Mouse (Mus musculus) heart, postnatal 36 days (tissue): ENCODE measurements around the gene Flvcr1. TPM values are rescaled to one million over a fixed set of nuclear protein-coding genes. Genes with fewer than 3 reads are reported as not detected.
"Not testable (repeated sequence)": the region's sequence is repeated elsewhere in the genome, so short reads cannot be mapped to it uniquely, and the experiment has no call there.

Experiments
- DNase-seq, 2 experiments: peaks; one replicate each; pipeline ENCODE4 v3.0.0; 2021 to 2022
- intact Hi-C: fragments of 180-260 bp; cut with DNase I; formaldehyde crosslinking; loops from one replicate; pipeline ENCODE4 v1.15.1; 2025
- total RNA-seq, 2 experiments: library from RNA; stranded (reverse); gene quantifications; 2 replicates each; pipeline ENCODE4 v1.2.3; 2021

Gene Flvcr1
- total RNA-seq, 2 experiments from 2014 or later: 5.0 to 5.4 TPM

DNA sequence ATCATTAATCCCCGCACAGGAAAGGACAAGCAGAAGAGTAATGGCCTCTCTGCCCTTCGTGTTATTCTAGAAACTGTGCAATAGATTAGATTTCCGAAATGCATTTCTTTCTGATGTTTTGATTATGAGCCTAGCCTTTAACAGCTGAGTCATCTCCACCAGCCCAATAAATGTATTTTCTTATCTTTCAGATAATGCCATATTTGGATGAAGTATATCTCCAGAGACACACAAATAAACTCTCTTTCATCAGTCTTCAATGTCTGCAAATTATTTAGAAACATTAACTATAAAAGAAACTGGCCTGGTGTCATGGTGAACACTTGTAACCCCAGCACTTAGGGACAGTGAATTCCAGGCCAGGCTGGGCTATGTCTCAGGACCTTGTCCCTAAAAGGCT is 16.7 kb upstream of the Flvcr1 start:
- DNase-seq: no peak
- intact Hi-C loops: no loop called here

DNA sequence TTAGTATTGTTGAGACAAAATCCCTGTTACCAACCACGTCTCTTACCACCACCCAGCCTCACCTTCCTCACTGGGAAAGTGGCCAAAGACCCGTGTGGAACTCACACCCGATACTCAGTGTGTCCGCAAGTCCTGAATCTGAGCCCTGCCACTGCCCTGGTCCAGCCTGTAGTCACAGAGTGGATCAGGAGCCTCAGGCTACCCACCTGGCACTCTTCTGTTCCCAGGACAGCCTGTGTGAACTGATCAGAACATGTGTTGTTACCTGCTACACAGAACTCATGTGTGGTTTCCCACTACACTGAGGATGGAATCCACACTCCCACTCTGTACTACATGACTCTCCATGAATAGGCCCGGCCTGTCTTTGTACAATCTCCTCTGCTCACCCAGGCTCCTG is 16.1 kb upstream of the Flvcr1 start:
- DNase-seq: no peak
- intact Hi-C loops: no loop called here

DNA sequence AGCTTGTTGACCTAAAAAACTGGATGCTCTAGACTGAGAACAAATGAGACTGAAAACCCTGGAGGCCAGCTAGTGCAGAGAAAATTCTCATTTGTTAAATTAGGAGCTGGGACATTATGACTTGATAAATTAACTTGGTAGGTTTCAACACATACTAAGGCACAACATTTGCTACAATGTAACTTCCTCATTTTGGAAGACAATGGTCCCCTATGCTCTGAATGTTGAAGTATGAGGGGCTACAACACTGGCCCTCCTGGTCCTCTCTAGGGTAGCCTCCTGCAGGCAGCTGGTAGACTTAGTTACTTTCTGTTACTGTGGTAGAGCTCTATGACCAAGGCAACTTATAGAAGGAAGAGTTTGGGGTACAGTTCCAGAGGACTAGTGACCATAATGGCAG is 15.4 kb upstream of the Flvcr1 start:
- DNase-seq: no peak
- intact Hi-C loops: no loop called here

DNA sequence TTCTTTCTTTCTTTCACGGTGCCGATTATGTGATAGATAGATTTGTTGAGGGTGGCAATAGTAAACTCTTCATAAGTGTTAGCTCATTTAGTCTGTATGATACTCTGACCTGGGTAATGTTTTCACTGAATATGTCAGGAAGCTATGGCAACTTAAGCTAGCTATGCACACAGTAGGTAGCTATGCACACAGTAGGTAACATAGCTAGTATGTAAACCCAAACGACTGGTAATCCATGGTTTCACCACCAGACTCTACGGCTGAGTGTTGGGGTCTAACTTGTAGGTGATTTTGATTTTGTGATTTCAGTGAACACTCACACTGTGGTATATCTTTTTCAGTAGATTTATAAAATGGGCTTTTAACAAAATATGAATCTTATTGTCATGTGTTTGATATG is 12.0 kb upstream of the Flvcr1 start:
- intact Hi-C loops: no loop called here
- no peak for DNase-seq

DNA sequence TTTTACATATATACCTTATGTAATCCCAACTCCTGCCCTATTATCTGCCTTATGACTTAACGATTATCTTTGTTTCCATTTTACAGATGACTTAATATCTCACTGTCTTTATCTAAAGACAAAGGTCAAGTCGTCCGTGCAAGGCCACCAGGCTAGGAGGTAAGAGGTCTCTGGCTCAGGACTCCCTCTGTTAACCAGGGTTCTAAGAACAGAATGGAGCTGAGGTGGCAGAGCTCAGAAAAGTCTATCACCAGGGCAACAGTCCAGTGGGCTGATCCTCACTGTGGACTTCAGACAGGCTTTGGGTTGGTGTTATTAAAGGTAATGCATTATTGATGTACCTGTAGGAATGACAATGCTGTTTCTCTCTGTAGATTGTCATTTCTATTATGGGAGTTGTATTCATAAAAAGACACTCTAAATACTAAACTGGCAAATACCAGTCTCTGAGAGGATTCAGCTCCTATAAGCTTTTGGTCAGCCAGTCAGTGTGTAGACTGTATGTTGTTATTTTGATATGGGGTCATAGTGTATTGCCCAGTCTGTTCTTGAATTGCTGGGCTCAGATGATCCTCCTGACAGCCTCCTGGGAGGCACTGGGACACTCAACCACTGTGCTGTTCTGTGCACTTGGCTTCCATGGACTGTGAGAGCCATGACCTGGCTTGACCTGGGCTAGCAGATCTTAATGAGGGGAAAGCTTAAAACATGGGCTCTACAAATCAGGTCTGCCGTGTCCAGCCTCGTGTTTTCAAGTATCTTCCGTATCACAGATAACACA is 10.8 kb upstream of the Flvcr1 start, which contains the start of gene Spata45:
Gene Spata45 (plus strand): TSS at position 86 of the 781 bp plus-strand sequence.
- intact Hi-C loops: no loop called here
- no peak for DNase-seq

DNA sequence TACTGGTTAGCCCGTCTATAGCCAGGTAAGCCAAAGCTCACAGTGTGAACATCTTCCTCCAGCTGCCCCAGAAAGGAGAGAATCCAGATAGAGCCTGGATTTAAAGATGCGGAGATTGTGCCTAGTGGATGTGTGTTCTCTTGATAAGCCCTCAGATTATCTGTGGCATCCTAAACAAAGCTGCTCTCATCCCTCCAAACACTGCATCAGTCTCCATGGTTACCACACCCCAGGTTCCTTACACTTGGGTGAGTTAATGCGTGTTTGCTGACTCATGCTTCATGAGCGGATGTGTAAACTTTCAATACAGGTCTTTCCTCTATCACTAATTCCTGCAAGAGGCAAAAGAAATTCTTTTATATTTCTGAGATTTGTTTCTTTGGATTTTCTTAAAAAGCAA is 9.7 kb upstream of the Flvcr1 start:
- no peak for DNase-seq
- intact Hi-C loops: no loop called here

DNA sequence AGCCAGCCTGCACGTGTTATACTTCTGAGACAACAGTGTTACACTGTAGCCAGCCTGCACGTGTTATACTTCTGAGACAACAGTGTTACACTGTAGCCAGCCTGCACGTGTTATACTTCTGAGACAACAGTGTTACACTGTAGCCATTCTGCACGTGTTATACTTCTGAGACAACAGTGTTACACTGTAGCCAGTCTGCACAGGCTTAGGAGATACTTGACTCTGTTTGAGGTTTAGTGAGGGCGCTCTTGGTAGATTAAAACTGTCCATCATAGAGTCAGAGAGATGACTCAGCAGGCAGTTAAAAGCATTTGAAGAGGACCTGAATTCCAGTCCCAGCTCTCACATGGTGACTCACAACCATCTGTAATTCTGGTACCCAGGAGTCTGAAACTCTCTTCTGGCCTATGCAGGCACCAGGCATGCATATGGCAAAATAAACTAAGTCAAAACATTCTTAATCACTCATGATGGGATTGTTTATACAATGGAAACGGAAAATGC is 5.0 kb upstream of the Flvcr1 start:
- DNase-seq, intact Hi-C loops: not testable (repeated sequence)

DNA sequence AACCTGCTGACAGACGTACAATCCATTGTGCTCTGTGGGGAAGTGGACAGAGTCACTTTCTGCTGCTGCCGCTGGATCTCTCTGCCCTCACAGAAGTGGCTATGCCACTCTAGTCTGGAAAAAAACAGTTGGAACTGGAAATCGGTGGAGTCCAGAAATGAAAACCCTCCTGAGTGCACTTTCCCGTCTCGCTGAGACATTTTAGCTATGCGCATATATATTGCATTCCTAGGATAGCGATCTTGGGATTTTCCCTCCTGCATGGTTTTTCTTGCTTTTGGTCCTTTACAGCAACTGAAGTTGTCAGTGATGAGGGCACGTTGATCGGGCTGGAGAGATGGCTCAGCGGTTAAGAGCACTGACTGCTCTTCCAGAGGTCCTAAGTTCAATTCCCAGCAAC is 4.2 kb upstream of the Flvcr1 start:
- DNase-seq: no peak
- intact Hi-C loops: no loop called here

DNA sequence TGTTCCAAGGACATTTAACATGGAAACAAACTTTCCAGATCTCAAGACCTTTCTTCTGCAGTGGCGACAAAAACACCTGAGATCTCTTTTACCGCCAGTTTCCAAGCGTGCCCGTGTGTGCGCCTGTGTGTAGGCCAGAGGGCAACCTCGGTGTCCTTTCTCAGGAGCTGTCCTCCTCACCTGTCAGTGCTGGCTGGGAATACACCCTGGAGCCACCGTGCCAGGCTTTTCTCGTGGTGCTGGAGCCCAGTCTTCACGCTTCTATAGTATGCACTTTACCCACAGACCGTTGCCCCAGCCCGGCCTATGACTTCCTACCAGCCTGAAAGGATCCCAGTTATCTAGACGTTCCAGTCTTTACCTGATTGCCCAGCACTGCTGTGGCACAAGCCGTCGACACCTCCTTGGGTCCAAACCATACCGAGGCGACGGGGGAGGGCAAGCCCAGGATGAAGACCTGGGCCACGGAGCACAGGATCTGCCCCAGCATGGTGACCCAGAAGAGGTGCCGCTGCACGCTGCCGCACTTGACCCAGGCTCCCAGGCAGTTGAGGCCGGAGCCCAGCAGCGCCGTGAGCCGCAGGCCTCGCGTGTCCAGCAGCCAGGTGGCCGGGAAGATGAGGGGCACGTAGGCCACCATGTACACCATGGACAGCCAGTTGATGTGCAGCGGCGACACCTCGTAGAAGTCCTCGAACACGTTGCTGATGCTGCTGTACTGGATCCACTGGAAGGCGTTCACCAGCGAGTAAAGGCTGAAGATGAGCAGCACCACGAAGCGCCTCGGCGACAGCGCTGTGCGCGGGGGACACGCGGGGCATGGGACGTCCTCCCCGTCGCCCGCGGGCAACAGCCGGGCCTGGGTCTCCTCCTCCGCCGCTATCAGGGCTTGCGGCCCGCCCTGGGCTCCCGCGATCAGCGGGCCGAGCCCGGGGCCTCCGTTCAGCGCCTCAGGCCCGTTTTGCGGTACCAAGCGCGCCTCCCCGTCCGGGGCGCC is 644 bp downstream of the Flvcr1 start:
- intact Hi-C loops: loop anchor here (1.0 to 2.0 kb wide), 2 partner anchors 37 to 157 kb away; partner anchors contain the start of gene Tatdn3
- DNase-seq: peak in 1 of 2 experiments; percentile 7

DNA sequence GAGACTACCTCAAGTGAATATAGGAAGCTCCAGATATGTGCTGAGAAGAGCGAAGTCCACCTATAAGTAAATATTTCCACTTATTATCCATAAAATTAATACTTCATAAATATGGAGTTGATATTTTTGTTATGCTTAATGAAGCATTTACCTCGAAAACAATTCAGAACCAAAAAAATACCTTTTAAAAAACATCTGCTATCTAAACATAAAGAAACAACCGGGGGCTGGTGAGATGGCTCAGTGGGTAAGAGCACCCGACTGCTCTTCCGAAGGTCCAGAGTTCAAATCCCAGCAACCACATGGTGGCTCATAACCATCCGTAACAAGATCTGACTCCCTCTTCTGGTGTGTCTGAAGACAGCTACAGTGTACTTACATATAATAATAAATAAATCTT is 2.2 kb downstream of the Flvcr1 start:
- DNase-seq, intact Hi-C loops: not testable (repeated sequence)

DNA sequence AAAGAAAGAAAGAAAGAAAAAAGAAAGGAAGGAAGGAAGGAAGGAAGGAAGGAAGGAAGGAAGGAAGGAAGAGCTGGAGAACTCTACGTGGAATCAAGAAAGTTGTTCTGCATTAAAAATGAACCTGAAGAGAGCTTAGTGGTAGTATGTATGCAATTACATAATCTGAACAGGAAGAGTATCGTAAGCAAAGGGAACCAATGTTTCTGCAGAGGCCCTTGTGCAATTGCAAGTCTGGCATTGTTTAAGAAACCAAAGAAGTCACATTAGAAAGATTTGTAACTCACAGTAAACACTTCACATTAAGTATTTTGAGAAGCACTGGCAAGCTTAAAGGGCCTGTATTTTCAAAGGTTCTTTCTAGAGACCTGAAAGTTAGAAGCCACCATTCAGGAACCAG is 2.8 kb downstream of the Flvcr1 start:
- intact Hi-C loops: no loop called here
- no peak for DNase-seq

DNA sequence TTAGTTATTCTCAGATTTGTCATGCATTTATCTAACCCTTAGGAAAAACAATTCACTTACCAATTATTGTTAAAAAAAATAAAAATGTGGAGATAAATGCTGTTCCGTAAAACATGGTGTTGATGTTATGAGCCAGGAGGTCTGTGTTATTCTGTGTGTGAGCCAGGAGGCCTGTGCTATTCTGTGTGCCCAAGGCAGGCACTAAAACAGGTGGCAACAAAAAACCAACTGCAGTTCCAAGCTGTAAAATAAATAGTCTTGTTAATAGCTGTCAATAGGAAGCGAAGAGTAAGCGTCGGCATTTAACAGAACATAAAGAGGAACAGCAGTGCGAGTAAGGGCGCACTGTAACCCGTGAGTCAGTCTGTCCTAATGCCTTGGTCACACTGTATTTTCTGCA is 4.9 kb downstream of the Flvcr1 start:
- intact Hi-C loops: no loop called here

DNA sequence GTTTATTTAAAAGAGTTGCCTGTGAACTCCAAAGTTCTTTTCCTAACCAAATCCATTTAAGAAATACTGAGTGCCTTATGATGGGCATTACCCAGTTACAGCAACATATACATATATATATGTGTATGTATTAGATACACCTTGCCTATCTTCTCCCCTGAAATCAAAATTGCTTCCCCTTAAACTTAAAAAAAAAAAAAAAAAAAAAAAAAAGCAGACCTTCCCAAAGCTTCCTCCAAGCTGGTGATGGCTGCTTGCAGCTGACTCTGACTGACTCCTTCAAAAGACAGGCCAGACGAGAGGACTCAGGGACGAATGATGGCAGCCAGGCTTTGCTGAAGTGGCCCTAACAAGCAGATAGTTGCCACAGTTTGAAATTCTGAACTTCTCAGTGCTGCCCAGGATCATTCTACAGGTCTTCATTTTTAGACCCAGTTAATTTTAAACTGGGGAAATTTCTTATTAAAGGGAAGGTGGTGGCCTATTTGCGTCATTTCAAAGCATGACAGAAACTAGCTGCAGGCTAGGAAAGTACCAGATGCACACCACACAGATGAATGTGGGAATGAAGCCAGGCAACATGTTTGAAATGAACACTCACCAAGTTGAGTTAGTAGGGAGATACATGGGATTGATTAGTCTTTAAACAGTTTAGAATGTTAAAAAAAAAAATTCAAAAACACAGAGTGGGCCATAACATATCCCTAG is 5.6 kb downstream of the Flvcr1 start:
- intact Hi-C loops: no loop called here
- no peak for DNase-seq

More for the DNA sequence above, 4.9 kb downstream of the Flvcr1 start:
- DNase-seq: no peak

DNA sequence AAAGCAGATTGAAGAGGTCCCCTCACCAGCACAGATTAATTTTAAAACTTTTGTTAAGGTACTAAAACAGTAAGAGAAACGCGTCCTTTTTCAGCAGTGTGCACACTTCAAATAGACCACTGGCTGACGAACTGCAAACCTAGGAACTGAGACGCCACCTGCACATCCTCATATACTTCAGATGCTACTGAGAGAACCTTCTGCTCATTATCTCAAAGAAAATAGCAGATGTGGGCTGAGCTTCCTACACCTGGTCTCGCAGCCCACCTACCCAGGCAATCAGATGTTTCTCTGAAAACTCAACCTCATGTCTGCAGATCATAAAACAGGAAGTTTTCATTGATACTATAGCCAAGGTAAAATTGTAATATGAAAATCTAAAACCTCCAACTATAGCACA is 6.2 kb downstream of the Flvcr1 start:
- intact Hi-C loops: no loop called here
- DNase-seq: no peak

DNA sequence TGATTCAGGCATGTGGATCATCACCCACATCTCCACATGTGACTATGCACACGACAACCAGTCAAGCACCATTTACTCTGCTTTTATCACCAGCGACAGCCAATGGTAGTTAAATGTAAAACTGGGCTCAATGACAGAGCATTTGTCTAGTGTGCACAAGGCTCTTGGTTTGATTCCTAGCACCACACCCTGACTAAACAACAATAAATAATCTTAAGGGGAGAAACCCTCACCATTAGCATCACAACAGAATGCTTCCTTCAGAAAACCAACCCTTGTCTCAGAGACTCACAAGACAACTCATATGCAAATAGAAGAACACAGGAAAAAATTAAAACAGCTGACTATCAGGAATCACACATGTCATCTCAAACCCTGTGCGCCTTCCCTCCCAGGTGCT is 11.7 kb downstream of the Flvcr1 start:
- DNase-seq: no peak
- intact Hi-C loops: no loop called here

DNA sequence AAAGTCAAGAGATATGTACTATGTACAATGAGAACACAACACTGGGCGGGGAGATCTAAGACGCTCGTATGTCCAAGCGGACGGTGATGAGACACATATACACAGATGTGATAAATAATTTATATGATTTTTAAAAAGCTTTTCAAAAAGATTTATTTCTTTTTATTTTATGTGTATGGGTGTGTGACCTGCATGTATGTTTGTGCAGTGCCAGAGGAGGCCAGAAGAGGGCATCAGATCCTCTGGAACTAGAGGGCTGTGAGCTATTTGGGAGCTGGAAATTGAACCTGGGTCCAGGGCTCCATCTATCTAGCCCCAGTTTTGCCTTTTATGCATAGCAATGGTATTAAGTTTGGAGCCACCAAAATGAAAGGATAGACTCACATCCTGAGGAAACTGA is 17.3 kb downstream of the Flvcr1 start:
- DNase-seq: no peak

DNA sequence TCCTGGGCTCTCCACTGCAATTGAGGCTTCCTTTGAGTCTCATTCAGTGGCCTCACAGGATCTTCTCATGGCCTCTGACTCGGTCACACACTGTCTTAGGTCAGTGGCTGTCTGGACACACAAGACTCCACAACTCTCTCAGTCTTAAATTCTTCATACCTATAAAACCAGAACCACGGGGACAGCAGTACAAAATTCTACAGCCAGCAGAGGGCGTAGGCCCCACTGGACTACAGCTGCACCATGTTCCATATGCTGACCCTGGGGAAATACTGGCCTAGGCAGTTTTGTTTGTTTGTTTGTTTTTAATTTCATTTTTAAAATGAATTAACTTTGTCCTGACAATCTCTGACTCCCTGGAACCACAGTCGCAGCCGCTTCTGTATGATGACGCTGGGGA is 23.8 kb downstream of the Flvcr1 start:
- DNase-seq: no peak
- intact Hi-C loops: no loop called here

More for the DNA sequence above, 17.3 kb downstream of the Flvcr1 start:
- intact Hi-C loops: no loop called here

DNA sequence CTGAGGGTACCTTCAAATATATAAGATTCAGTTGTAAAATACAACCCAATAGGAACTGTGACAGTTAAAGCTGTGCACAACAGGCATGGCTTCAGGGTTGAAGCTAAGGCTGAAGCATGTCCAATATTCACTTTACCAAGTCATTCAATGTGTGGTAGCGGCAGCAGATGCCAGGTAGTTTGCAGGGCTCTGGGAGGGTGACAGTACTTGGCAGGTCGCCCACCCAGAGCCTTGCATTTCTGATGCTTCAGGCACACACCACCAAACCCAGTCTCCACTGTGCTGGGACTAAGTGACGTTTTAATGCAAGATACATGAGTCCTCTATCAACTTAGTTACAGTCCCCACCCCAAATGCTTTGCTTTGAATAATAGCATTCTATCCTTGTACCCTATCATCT is 25.3 kb downstream of the Flvcr1 start:
- intact Hi-C loops: no loop called here
- DNase-seq: no peak

DNA sequence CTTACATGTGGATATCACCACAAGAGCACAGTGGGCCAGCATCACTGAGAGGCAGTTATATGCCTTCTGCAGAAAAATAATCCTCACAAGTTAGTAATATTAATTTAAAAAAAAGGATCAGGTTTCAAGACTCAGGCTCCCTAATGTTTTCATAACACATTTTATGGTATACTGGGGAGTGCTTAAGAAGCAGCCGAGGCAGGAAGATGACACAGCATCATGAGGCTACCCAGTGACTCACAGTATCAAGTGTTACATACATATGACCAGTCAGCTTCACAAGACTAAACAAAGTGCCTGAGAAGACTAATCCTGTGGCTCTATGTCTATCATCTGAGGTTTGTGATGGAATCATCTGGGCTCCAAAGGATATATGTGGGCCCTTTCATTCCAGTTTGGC is 27.9 kb downstream of the Flvcr1 start:
- intact Hi-C loops: no loop called here
- no peak for DNase-seq

DNA sequence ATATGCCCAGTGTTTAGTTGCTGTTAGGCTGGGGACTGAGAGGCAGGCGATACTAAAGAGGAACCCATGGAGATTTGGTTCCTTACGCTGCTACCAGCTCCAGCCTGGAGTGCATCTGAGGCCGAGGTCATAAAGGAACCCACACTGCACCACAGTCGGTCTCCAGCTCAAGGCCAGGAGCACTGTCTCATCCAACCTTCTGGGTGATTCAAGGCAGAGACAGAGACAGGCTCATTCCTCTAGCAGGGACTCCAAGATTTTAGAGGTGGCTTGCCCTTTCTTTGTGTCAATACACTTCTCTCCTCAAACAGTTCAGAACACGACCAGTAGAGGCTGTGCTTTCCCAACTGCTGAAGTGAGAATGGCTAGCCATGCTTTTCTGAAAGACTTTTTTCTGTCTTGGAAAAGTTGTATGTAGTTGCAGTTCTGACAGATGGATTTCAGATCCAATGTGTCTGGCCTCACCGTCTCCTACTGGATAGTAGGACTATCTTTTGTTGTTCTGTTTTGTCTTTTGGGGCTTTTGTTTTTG is 29.5 kb downstream of the Flvcr1 start:
- intact Hi-C loops: no loop called here
- DNase-seq: no peak
